Mouse (Mus musculus) embryonic fibroblast, embryonic 13.5 days (primary cell): ENCODE data around the gene Ppp4c.

Source experiments
- CTCF ChIP-seq: IDR thresholded peaks from 2 replicates; pipeline ENCODE4 v1.5.1; 2011; ENCODE audit warnings: mild to moderate bottlenecking, control low read depth, low read length, moderate library complexity, borderline replicate concordance; ENCODE audit not compliant: insufficient read depth
- POLR2A ChIP-seq: IDR thresholded peaks from 2 replicates; pipeline ENCODE4 v1.6.1; 2011; ENCODE audit warnings: low read depth, mild to moderate bottlenecking, control low read depth, low read length, moderate library complexity

- TF ChIP-seq CTCF, result no peak; the same call in 1 of the 2 replicates
- TF ChIP-seq POLR2A, result no peak
Measured at GRCm38 (mm10) chr7:126796350-126796932, 4.1 kb upstream of the Ppp4c start.
